Mouse (Mus musculus): ENCODE measurements at regions not wholly inside any gene's neighbourhood (a gene's known extent, or its start where the extent isn't known, plus 50 kb on each side); places are given as distances from the start of the nearest gene placed in this dataset.
A peak's percentile ranks its signal among the peaks of the same experiment; 100 is the strongest.

DNA sequence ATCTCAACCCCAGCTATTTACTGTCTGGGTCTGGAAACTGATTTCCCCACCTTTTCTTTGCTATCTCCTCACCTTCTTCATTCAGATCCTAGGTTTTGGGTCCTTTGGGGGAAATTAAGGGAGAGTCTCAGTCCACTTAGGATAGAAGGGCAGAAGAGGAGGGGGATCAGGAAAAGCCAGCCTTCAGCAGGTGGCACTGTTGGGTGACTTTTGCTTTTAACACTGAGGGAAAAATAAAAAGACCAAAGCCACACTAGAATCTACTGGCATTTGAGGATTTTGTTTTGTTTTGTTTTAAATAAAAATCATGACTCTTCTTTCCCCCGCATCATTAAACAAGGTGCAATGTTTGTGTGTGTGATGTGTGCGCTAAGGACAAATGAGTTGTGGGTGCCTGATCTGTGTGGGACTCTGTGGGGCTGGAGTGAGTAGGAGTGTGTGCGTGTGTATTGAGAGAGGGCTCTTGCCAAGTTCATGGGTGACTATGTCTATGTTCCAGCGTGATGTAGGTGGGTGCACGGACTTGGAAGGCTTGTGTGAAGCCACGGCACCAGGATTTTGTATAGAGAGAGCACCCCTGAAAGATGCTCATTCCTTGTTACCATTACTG lies 159.4 kb downstream of the Rps24 start:
- WGBS = 86% methylated on average over 6 of the region's 6 CpGs
- Histone ChIP-seq H3K27ac (replicated peaks; ENCODE audit: insufficient read depth, low read depth, low read length) (no peak overlapping the region), H3K4me3 (ENCODE audit: insufficient read depth, low read depth, low read length) (no peak overlapping the region), H3K27me3 (ENCODE audit: control insufficient read depth, insufficient read depth, low read length) (no peaks in the 10 kb centered on the region), H3K9ac (ENCODE audit: low read depth, low read length) (no peak overlapping the region), H3K79me2 (ENCODE audit: control insufficient read depth, insufficient read depth, low read length) (no peaks in the 10 kb centered on the region), H3K4me1 (ENCODE audit: control insufficient read depth, insufficient read depth, low read length) (no peaks in the 10 kb centered on the region), H3K36me3 (ENCODE audit: control insufficient read depth, insufficient read depth, low read length) (no peaks in the 10 kb centered on the region)
- TF ChIP-seq CTCF (IDR thresholded peaks at IDR 0.05; ENCODE audit: low read depth, low read length) (0 out of 2 replicates have a peak, but pooled peaks have one; percentile 6), POLR2A (IDR thresholded peaks at IDR 0.05; ENCODE audit: extremely low read depth, insufficient read depth, low read length) (no peak)
- DNase-seq (ENCODE audit: extremely low read depth, low read depth, low spot score) = no peak

DNA sequence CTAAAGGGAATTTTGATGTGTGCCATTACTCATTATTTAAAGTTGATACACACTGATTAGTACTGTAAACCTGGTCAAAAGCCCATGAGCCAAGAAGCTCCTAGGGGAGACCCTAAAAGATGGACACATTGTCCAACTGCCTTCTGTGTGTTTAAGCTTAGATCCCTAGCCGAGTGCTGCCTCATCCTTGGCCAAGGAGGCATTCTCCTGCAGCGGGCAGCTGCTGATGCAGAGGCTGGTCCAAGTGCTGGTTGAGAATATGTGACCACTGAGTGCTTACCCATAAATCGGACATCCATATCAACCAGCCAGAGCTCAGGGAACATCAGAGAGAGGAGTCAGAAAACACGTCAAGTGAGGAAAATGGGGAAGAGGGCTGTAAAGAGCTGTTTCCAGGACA lies 160.8 kb downstream of the Rps24 start:
- Histone ChIP-seq H3K27ac (replicated peaks; ENCODE audit: insufficient read depth, low read depth, low read length) (no peak overlapping the region), H3K36me3 (ENCODE audit: control insufficient read depth, insufficient read depth, low read length) (no peaks in the 10 kb centered on the region)
- WGBS = 85% methylated on average over 4 of the region's 4 CpGs

DNA sequence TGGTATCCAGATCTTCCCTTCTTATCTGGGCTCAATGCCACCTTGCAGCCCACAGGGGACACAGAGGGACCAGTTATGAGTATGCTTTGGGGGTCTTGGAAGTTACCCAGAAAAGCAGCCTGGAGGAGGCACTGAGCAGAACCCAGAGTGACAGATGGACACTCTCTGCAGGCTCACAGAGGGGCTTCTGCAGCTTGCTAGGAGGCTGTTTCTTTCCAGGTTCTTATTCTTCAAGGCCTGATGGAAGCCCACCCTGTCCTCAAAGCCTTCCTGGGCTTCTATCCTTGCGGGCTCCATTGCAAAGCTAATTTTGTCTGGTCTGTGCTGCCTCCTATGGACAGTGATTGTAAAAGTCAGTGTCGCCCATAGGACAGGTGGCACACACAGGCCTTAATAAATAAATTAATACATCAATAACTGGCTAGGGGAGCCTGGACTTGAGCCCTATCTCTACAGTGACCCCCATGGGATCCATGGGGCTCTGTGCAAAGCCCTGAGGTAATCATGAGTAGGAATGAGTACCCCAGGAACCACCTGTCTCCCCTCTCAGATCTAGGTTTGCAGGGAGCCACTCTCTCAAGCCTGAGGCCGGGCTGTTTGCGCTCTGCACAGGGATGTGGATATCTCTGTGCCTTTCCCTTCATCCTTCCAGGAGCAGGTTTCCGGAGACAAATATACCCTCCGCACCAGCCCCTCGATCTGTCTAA lies 163.4 kb downstream of the Rps24 start:
- Histone ChIP-seq H3K36me3 (ENCODE audit: control insufficient read depth, insufficient read depth, low read length) (no peaks in the 10 kb centered on the region), H3K4me1 (ENCODE audit: control insufficient read depth, insufficient read depth, low read length) (no peaks in the 10 kb centered on the region), H3K4me3 (ENCODE audit: insufficient read depth, low read depth, low read length) (no peak overlapping the region), H3K27me3 (ENCODE audit: control insufficient read depth, insufficient read depth, low read length) (no peaks in the 10 kb centered on the region), H3K27ac (replicated peaks; ENCODE audit: insufficient read depth, low read depth, low read length) (no peak overlapping the region), H3K79me2 (ENCODE audit: control insufficient read depth, insufficient read depth, low read length) (no peaks in the 10 kb centered on the region), H3K9ac (ENCODE audit: low read depth, low read length) (no peak overlapping the region)
- whole genome bisulfite sequencing = 40% methylated on average over 7 of the region's 7 CpGs
- DNase-seq (ENCODE audit: extremely low read depth, low read depth, low spot score) = no peak
- TF ChIP-seq POLR2A (IDR thresholded peaks at IDR 0.05; ENCODE audit: extremely low read depth, insufficient read depth, low read length) (no peak), CTCF (IDR thresholded peaks at IDR 0.05; ENCODE audit: low read depth, low read length) (no peak)

More for the DNA sequence above, 160.8 kb downstream of the Rps24 start:
- Histone ChIP-seq H3K4me1 (ENCODE audit: control insufficient read depth, insufficient read depth, low read length) (no peaks in the 10 kb centered on the region), H3K79me2 (ENCODE audit: control insufficient read depth, insufficient read depth, low read length) (no peaks in the 10 kb centered on the region), H3K4me3 (ENCODE audit: insufficient read depth, low read depth, low read length) (no peak overlapping the region), H3K27me3 (ENCODE audit: control insufficient read depth, insufficient read depth, low read length) (no peaks in the 10 kb centered on the region), H3K9ac (ENCODE audit: low read depth, low read length) (no peak overlapping the region)
- no peak for TF ChIP-seq POLR2A (IDR thresholded peaks at IDR 0.05; ENCODE audit: extremely low read depth, insufficient read depth, low read length)
- TF ChIP-seq CTCF (IDR thresholded peaks at IDR 0.05; ENCODE audit: low read depth, low read length) = no peak
- DNase-seq (ENCODE audit: extremely low read depth, low read depth, low spot score) = no peak

DNA sequence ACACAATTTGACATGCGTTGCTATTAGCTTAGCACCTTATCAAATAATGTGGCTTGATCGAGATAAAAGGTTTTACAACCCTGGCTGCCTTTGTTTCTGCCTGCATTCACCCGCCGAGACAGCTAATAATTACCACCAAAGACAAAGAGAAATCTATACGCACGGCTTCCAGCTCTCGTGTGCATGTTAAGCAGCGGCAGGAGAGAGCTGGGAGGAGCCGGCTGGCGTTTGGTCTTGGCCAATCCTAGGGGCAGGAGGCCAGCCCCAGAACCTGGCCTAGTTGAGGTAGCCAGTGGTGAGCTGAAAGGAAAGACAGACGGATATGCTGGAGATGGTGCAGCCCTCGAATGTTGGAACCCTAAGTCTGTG lies 164.0 kb downstream of the Rps24 start:
- WGBS = 25% methylated on average over 12 of the region's 12 CpGs
- H3K4me3 ChIP-seq (ENCODE audit: insufficient read depth, low read depth, low read length) = no peak overlapping the region
- H3K4me1 ChIP-seq (ENCODE audit: control insufficient read depth, insufficient read depth, low read length) = no peaks in the 10 kb centered on the region
- no peaks in the 10 kb centered on the region for H3K79me2 ChIP-seq (ENCODE audit: control insufficient read depth, insufficient read depth, low read length)
- TF ChIP-seq POLR2A (IDR thresholded peaks at IDR 0.05; ENCODE audit: extremely low read depth, insufficient read depth, low read length) = no peak
- no peak for TF ChIP-seq CTCF (IDR thresholded peaks at IDR 0.05; ENCODE audit: low read depth, low read length)
- no peaks in the 10 kb centered on the region for H3K27me3 ChIP-seq (ENCODE audit: control insufficient read depth, insufficient read depth, low read length)
- DNase-seq (ENCODE audit: extremely low read depth, low read depth, low spot score) = no peak
- no peak overlapping the region for H3K9ac ChIP-seq (ENCODE audit: low read depth, low read length)
- H3K36me3 ChIP-seq (ENCODE audit: control insufficient read depth, insufficient read depth, low read length) = no peaks in the 10 kb centered on the region
- no peak overlapping the region for H3K27ac ChIP-seq (replicated peaks; ENCODE audit: insufficient read depth, low read depth, low read length)

DNA sequence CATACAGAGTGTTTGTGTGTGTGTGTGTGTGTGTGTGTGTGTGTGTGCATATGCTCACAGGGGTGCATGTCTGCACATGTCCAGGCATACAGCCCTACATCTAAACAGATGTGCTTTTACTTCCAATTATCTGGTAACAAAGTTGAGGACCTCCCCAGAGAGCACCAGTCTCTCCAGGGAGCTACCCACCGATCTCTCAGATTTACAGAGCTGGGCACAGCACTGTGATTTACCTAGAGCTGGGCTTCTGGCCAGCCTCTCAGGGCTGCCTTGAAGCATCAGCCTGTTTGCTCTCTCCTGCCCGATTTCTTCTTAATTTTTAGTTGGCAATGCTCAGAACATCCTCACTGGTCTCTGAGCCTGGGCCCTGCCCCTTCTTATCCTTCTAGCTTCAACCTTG lies 165.7 kb downstream of the Rps24 start:
- Histone ChIP-seq H3K4me3 (ENCODE audit: insufficient read depth, low read depth, low read length) (no peak overlapping the region), H3K9ac (ENCODE audit: low read depth, low read length) (no peak overlapping the region), H3K27ac (replicated peaks; ENCODE audit: insufficient read depth, low read depth, low read length) (no peak overlapping the region), H3K36me3 (ENCODE audit: control insufficient read depth, insufficient read depth, low read length) (no peaks in the 10 kb centered on the region), H3K79me2 (ENCODE audit: control insufficient read depth, insufficient read depth, low read length) (no peaks in the 10 kb centered on the region), H3K27me3 (ENCODE audit: control insufficient read depth, insufficient read depth, low read length) (no peaks in the 10 kb centered on the region), H3K4me1 (ENCODE audit: control insufficient read depth, insufficient read depth, low read length) (no peaks in the 10 kb centered on the region)
- DNase-seq (ENCODE audit: extremely low read depth, low read depth, low spot score) = no peak
- WGBS = 83% methylated on average over 2 of the region's 2 CpGs
- TF ChIP-seq POLR2A (IDR thresholded peaks at IDR 0.05; ENCODE audit: extremely low read depth, insufficient read depth, low read length) (no peak), CTCF (IDR thresholded peaks at IDR 0.05; ENCODE audit: low read depth, low read length) (no peak)

DNA sequence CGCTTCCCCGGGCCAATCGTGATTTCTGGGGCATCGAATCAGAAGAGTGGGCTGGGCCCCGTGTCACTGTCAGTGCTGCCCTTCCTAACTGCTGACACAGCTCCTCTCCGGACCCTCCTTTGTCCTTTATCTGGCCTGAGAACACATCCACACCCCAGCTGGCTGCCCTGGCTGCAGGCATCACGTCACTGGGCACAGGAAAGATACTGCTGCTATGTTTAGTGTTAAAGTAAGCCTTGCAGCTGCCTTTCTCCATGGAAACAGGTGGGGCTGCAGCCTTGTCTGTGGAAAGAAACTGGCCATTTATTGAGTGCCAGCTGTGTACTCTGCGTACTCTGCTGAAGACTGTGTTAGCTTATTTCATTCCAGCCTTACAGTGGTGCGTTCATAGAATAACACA lies 168.7 kb downstream of the Rps24 start:
- no peak for DNase-seq (ENCODE audit: extremely low read depth, low read depth, low spot score)
- no peak for TF ChIP-seq POLR2A (IDR thresholded peaks at IDR 0.05; ENCODE audit: extremely low read depth, insufficient read depth, low read length)
- TF ChIP-seq CTCF (IDR thresholded peaks at IDR 0.05; ENCODE audit: low read depth, low read length) = no peak
- Histone ChIP-seq H3K4me1 (ENCODE audit: control insufficient read depth, insufficient read depth, low read length) (no peaks in the 10 kb centered on the region), H3K36me3 (ENCODE audit: control insufficient read depth, insufficient read depth, low read length) (no peaks in the 10 kb centered on the region), H3K9ac (ENCODE audit: low read depth, low read length) (no peak overlapping the region), H3K27ac (replicated peaks; ENCODE audit: insufficient read depth, low read depth, low read length) (no peak overlapping the region), H3K79me2 (ENCODE audit: control insufficient read depth, insufficient read depth, low read length) (no peaks in the 10 kb centered on the region), H3K27me3 (ENCODE audit: control insufficient read depth, insufficient read depth, low read length) (no peaks in the 10 kb centered on the region), H3K4me3 (ENCODE audit: insufficient read depth, low read depth, low read length) (no peak overlapping the region)
- 46% methylated on average over 9 of the region's 9 CpGs for WGBS
